Mouse (Mus musculus): ENCODE measurements around the gene Gm20503. TPM values are rescaled to one million over a fixed set of nuclear protein-coding genes. Genes with fewer than 3 reads are reported as not detected.

Gm20503 gene
- total RNA-seq (2023) = 1 to 10 TPM in 1 of 2 experiments, not detected in 1; 6.7 TPM

DNA sequence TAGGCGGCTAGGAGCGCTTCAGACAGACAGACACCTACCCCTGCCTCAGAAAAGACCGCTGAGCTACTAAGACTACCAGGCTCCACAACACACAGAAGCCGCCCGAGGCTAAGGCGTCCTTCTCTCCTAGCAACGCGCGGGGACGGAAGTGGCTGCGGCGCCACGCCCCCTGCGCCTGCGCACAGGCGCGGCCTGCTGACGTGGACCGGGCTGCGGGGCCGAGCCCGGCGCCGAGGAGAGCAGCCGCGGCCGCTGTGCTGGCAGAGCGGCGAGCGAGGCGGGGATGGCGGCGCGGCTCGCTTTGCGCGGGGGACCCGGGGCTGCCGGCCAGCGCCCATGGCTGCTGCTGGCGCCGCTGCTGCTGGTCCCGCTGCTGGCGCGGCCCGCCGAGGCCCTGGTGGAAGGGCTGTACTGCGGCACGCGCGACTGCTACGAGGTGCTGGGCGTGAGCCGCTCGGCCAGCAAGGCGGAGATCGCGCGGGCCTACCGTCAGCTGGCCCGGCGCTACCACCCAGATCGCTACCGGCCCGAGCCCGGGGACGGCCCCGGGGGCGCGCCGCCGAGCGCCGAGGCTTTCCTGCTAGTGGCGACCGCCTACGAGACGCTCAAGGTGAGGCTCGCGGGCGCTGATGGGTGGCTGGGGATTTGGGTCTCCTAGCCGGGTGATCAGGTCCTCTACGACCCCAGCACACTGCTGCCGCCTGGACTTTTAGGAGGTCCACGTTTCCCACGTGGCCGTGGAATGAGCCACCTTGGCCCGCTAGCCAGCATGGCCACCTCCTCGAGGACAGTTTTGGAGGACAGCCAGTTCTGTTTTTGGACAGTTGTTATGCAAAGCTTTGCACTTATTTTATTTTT lies at the start of gene Gm20503:
Gene Gm20503 (plus strand): TSS at position 263 of the 858 bp plus-strand sequence.

DNA sequence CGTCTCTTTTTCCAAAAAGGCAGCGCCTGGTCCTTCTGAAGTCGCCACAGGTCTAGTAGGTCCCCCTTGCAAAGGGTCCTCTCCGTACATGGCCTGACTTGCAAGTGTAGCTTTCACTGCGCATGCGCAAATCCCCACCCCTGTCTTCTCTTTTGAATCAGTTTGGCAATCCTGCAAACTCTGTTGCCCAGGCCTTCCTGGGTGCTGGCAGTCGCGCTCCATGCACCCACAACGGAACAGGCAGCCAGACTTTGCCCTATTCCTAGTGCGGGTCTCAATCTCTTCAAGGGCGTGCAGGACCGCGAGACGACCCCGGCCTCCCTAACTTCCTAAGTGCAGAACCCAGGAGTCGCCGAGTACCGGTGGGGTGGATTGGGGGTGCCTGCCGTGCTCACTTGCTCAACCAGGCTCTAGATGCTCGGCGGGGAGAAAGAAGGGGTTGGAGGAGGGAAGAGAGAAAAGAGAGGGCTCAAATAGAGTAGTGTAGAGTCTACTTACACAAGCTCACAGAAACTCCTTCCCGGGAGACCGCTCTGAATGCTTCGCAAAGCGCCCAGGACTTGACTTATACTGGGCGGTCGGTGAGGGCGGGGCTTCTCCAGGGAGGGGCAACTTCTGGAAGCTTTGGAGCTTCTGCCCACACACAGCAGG lies 16.3 kb upstream of the Gm20503 start, which contains the start of gene Ptgr1:
Gene Ptgr1 (minus strand): TSS at position 580 of the 651 bp plus-strand sequence.

DNA sequence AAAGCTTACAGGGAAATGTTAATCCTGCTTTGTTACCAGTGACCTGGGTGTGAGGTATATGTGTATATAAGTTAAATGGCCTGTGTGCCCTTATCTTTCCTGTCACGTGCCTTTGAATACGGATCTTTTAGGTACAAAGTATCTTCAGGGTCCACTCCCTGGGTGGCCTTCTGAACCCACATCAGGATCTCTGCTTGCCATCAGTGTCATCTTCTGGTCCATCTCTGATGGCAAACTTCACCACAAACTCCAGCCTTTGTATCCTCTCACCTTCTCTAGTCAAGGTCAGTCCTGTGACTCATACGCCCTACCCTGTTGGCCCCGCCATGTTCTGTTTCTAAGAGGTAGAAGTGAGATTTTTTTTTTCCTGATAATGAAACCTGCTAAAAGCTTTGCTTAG lies 8.2 kb upstream of the Gm20503 start, which contains the start of gene Dnajc25:
Gene Dnajc25 (plus strand): TSS at position 301 of the 400 bp plus-strand sequence.

DNA sequence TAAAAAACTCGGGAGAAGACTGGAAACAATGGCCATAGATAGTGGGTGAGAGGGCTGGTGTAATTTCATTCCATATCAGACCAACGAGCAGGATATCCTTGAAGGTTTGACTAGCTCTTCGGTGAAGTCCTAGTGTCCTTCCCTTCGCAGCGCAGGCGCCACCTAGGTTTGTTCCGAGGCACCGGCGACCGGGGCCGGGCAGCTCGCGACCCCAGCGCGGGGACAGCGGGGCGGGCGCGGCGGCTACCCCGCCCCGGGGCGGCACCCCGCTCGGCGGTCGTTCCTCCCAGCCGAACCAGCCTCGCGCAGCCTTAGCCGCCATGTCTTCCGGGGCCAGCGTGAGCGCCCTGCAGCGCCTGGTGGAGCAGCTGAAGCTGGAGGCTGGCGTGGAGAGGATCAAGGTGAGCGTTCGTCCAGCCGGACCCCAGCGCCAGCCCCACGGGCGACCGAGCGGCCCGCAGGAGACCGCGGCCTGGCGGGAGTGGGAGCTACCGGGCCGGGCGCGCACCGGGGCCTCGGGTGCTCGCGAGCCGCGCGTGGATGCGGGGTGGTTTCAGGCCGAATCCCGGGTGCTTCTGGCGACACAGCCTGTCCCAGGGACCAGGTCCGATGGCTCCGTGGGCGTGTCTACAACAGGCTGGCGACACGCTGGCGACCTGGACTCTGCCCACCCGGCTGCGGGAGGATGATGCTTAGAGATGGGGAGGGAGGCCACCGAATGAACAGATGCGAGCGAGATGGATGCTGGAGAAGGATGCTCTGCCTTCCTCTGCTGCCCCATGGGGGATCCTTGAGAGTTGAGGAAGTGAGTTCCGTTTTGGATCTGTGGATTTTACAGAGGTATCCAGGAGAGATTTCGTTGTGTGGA lies 32.1 kb downstream of the Gm20503 start, which contains the start of gene Gng10:
Gene Gng10 (plus strand): TSS at position 171 of the 868 bp plus-strand sequence.

Other genes starting within 250 kb of the Gm20503 start
- gene Olfr267, start 215.5 kb upstream of the Gm20503 start, total RNA-seq (2023) = under 1 TPM in 1 of 2 experiments, not detected in 1; 0.41 TPM
- 100 to 1,000 TPM in 1 of 2 experiments, 10 to 100 TPM in 1; 98.4 to 127 TPM for gene Ecpas, start 90.5 kb upstream of the Gm20503 start, total RNA-seq (2023)
- not detected for gene Zkscan16, start 59.6 kb upstream of the Gm20503 start, total RNA-seq (2023)
- 1 to 10 TPM in 1 of 2 experiments, under 1 TPM in 1; 0.80 to 1.2 TPM for gene Ptgr1, start 16.1 kb upstream of the Gm20503 start, total RNA-seq (2023)
- 10 to 100 TPM; 10.1 to 12.4 TPM for gene Dnajc25, start 8.1 kb upstream of the Gm20503 start, total RNA-seq (2023)
- gene Gng10, start 31.9 kb downstream of the Gm20503 start, total RNA-seq (2023) = 10 to 100 TPM; 52.8 to 71.4 TPM
- not detected for gene AI481877, start 135.8 kb downstream of the Gm20503 start, total RNA-seq (2023)
- 100 to 1,000 TPM; 118 to 125 TPM for gene Ugcg, start 186.0 kb downstream of the Gm20503 start, total RNA-seq (2023)